Mouse (Mus musculus): ENCODE measurements around the gene Iqcf3. TPM values are rescaled to one million over a fixed set of nuclear protein-coding genes. Genes with fewer than 3 reads are reported as not detected.
"Not testable (repeated sequence)": the region's sequence is repeated elsewhere in the genome, so short reads cannot be mapped to it uniquely, and the experiment has no call there.

Gene Iqcf3
- total RNA-seq (2021): not detected
- long read RNA-seq, experiment 1: 0 reads
- long read RNA-seq, experiment 2: 0 reads

DNA sequence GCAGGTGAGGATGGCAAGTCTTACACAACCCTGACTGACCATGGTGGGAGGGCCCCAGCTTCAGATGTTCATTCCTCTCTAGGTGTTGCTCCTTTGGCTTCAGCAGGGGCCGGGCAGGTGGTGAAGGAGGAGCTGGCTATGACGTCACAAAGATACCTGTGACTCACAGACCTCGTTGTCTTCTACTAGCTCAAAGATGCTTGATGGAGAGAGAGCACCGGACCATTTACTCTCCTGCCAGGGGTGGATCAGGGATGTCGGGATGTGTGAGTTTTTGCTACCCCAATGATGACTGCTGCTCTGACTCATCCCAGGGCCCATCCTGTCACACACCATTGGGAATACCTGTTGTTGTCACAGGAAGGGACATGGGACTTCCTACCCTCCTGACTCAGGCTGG, at the start of gene Iqcf3:
Gene Iqcf3, minus strand, starts transcription at position 101 of the 400 bp plus-strand sequence.
- no peak for DNase-seq
- intact Hi-C loops (cut with DNase I; ENCODE audit: low total_unique reads): no loop called here

DNA sequence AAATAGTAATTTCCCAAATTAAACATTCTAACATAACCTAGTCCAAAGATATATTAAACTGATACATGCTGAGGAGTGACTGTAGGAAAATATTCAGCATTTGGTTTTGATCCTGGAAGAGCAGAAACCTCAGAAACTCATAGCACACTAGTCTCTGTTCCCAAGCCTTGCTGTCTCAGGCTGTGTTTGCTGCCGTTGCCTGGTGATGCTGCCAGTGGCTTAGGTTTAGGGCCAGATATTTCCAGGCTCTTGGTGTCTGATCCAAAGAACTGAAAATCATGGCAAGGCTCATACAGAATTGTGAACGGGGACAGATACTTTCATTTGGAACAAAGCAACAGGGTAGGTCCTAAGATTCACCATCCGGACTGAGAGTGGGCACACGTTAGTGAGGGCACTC, 49.3 kb upstream of the Iqcf3 start:
- intact Hi-C loops (cut with DNase I; ENCODE audit: low total_unique reads): no loop called here
- DNase-seq: no peak

DNA sequence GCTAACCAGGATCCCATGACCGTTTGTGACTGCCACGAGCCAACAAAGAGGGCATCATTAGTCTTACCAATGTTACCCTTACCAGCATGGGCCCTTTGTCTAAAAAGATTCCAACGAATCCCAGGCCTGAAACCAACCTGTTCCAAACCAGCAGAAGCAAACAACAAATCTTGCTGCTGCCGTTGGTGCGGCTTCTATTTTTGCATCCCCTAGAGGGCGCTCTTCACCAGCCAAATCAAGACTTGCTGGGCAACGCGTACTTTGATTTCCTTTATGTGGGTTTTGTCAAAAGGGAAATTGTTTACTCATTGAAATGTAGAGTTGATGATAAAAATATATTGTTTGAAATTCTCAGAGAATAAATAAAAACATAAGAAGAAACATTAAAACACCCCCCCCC, 39.1 kb upstream of the Iqcf3 start:
- intact Hi-C loops (cut with DNase I; ENCODE audit: low total_unique reads): no loop called here
- peak; percentile 9 for DNase-seq

DNA sequence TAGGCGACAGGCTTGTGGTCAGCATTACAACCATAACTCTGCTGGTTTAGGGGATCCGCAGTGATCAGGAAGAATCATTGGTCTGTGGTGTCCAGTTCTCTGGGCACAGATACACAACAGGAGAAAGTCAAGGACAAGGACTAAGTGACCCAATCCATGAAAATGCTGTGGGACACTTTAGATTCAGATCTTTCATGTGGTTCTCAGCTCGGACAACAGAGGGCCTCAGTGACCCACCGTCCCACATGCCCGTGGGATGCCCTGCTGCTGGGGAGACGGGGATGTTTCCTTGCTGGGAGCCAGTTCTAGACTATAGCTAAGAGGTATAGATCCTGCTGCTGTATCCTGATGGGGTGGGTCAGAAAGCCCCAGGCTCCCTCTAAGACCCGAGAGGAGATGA, 37.0 kb upstream of the Iqcf3 start:
- DNase-seq: no peak
- intact Hi-C loops (cut with DNase I; ENCODE audit: low total_unique reads): no loop called here

GRCm38 (mm10) chr9:106595836-106596235, 34.4 kb upstream of the Iqcf3 start:
- intact Hi-C loops (cut with DNase I; ENCODE audit: low total_unique reads): no loop called here
- DNase-seq: no peak

DNA sequence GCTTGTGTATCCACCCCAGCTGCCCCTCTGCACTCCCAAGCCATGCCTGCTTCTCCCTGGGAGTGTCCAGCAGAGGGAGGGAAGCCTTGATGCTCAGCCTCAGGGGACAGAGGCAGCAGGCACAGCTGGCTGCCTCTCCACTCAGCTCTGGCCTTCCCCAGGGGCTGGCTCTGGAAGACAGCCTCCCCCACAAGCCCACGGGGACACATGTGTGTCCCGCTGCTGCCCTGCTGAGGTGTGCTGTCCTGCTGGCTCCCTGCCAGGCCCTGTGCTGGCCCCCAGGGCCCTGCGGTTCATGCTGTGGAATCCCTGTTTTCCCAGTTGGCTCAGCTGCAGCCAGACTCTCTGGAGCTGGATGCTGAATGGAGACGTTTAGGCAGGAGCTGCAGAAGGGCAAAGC, 34.0 kb upstream of the Iqcf3 start:
- DNase-seq; intact Hi-C loops (cut with DNase I; ENCODE audit: low total_unique reads): not testable (repeated sequence)

GRCm38 (mm10) chr9:106592158-106592557, 30.7 kb upstream of the Iqcf3 start:
- intact Hi-C loops (cut with DNase I; ENCODE audit: low total_unique reads): no loop called here
- no peak for DNase-seq

GRCm38 (mm10) chr9:106582552-106582951, 21.1 kb upstream of the Iqcf3 start:
- intact Hi-C loops (cut with DNase I; ENCODE audit: low total_unique reads): no loop called here
- DNase-seq: no peak

- intact Hi-C loops (cut with DNase I; ENCODE audit: low total_unique reads): no loop called here
- DNase-seq: no peak
Observed at GRCm38 (mm10) chr9:106580016-106580415, 18.6 kb upstream of the Iqcf3 start.

DNA sequence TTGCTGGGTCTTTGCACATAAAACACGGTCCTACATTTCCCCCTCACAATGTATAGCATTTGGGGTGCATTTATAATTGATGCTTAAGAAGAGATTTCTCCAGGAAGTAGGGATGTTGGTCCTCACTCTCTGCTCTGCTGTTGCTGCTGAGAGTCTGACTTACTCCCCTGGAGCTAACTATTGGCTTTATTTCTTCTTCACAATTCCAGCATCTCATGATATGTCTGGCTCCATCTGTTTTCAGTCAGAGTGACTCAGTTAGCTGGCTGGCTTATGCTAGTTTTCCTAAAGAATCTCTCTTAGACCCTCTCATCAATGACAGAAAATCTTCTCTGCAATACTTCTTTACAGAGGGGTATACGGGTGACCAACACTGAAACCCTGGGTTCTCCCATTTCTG, 14.7 kb upstream of the Iqcf3 start:
- intact Hi-C loops (cut with DNase I; ENCODE audit: low total_unique reads): no loop called here
- DNase-seq: no peak

DNA sequence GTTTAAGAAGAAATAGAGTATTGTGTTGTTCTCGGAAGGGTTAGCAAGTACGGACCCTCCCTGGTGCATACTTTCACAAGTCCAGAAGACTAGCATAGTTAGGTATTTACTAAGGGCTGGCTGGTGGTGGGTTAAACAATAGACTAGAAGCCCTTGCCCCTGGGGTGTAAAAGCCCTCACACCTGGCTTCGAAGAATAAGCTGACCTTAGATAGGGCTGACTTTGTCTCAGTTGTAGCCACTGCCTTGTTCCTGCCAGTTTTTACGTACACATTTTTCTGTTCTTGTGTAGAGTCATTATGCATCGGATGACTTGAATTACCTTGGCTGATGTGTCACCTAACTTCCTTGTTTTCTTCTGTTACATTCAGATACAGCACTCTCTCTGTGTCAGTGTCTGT, 11.9 kb upstream of the Iqcf3 start:
- intact Hi-C loops (cut with DNase I; ENCODE audit: low total_unique reads): no loop called here

GRCm38 (mm10) chr9:106572186-106572585, 10.8 kb upstream of the Iqcf3 start:
- DNase-seq: no peak
- intact Hi-C loops (cut with DNase I; ENCODE audit: low total_unique reads): no loop called here

More for the DNA sequence above, 11.9 kb upstream of the Iqcf3 start:
- no peak for DNase-seq

DNA sequence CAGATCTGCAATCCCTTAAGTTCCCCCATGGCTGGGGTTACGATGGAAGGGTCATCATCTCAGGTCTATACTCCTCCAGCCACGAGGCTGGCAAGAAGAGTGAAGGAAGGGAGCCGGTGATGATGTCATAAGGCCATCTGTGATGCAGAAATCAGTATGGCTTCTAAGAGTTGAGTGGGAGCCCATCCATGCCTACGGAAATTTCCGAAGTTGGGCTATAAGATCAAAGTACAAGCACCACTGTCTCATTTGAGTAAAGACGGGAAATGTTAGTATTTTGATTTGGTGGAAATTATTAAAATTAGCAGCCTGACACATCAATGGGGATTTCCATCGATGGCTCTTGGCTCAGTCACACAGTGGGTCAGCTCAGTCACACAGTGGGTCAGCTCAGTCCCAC, 9.5 kb upstream of the Iqcf3 start, which contains the start of gene Iqcf4:
Gene Iqcf4, minus strand, starts transcription at position 101 of the 400 bp plus-strand sequence.
- DNase-seq: no peak
- intact Hi-C loops (cut with DNase I; ENCODE audit: low total_unique reads): no loop called here

GRCm38 (mm10) chr9:106566437-106566836, 5.0 kb upstream of the Iqcf3 start:
- intact Hi-C loops (cut with DNase I; ENCODE audit: low total_unique reads): no loop called here
- DNase-seq: no peak

- no peak for DNase-seq
- intact Hi-C loops (cut with DNase I; ENCODE audit: low total_unique reads): no loop called here
Observed at GRCm38 (mm10) chr9:106564025-106564424, 2.6 kb upstream of the Iqcf3 start.

GRCm38 (mm10) chr9:106562291-106562690, 860 bp upstream of the Iqcf3 start:
- intact Hi-C loops (cut with DNase I; ENCODE audit: low total_unique reads): no loop called here
- DNase-seq: peak; percentile 6

- intact Hi-C loops (cut with DNase I; ENCODE audit: low total_unique reads): no loop called here
- DNase-seq: no peak
Observed at GRCm38 (mm10) chr9:106534975-106535374, 26.5 kb downstream of the Iqcf3 start.

- no peak for DNase-seq
- intact Hi-C loops (cut with DNase I; ENCODE audit: low total_unique reads): no loop called here
Observed at GRCm38 (mm10) chr9:106534296-106534695, 27.1 kb downstream of the Iqcf3 start.

GRCm38 (mm10) chr9:106531833-106532232, 29.6 kb downstream of the Iqcf3 start:
- intact Hi-C loops (cut with DNase I; ENCODE audit: low total_unique reads): no loop called here

GRCm38 (mm10) chr9:106519909-106520308, 41.5 kb downstream of the Iqcf3 start:
- intact Hi-C loops (cut with DNase I; ENCODE audit: low total_unique reads): no loop called here
- no peak for DNase-seq

More at GRCm38 (mm10) chr9:106531833-106532232, 29.6 kb downstream of the Iqcf3 start:
- DNase-seq: no peak

DNA sequence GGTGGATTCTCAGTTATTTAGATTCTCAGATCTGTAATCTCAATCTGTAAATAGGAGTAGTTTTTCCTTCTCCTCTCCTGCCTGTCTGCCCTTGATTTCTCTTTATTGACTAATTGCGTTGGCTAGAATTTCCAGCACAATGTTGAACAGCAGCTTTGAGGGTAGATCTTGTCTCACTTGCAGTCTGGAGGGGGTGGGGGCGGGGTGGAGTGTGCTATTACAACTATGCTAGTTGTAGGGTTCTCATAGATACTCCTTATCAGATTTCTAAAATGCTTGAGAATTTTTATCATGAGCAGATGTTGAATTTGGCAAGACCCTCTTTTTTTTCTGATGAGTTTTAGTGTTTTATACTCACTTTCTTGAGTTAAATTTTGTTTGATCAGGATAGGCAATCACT, 42.0 kb downstream of the Iqcf3 start:
- intact Hi-C loops (cut with DNase I; ENCODE audit: low total_unique reads): no loop called here
- DNase-seq: no peak

DNA sequence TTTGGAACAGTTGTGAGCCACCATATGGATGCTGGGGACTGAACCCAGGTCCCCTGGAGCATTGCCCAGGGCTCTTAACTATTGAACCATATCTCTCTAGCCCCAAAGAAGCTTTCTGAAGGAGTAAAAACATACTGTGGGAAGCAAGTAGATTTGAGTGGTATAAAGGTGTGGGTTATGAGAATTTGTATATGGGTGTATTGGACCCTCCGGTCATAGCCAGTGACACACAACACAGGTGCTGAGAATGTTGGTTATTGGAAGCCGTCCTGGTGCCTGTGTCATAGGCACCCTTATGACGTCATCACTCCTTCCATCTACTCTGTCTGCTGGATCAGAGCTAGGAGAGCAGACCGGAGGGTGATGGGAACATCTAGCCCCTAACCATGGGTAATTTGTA, 47.2 kb downstream of the Iqcf3 start, which contains the start of gene Iqcf5:
Gene Iqcf5, plus strand, starts transcription at position 301 of the 400 bp plus-strand sequence.
- DNase-seq: no peak
- intact Hi-C loops (cut with DNase I; ENCODE audit: low total_unique reads): no loop called here
